Mouse (Mus musculus) bone marrow macrophage, adult 2 months (primary cell): ENCODE results near the gene Nsun2. TPM values are rescaled to one million over a fixed set of nuclear protein-coding genes. Genes with fewer than 3 reads are reported as not detected.

Experiments
- H3K27ac ChIP-seq: 2 replicates; pipeline ENCODE4 v1.5.1; 2012; ENCODE audit warnings: low read depth, low read length; ENCODE audit not compliant: insufficient read depth
- H3K4me1 ChIP-seq: 2 replicates; pipeline ENCODE4 v1.6.1; 2012; ENCODE audit warnings: low read length; ENCODE audit not compliant: control insufficient read depth, insufficient read depth
- H3K4me3 ChIP-seq: 2 replicates; pipeline ENCODE4 v1.5.1; 2012; ENCODE audit warnings: mild to moderate bottlenecking, low read length, moderate library complexity; ENCODE audit not compliant: insufficient read depth
- CTCF ChIP-seq: IDR thresholded peaks from 2 replicates; pipeline ENCODE4 v1.5.1; 2012; ENCODE audit warnings: low read depth, mild to moderate bottlenecking, low read length, moderate library complexity
- POLR2A ChIP-seq: IDR thresholded peaks from 2 replicates; pipeline ENCODE4 v1.6.1; 2012; ENCODE audit warnings: mild to moderate bottlenecking, low read depth, low read length, borderline replicate concordance
- polyA plus RNA-seq: library from polyadenylated mRNA; stranded (reverse); fragments of >200 nt; gene quantifications from 2 replicates; pipeline ENCODE4 v1.2.4, GENCODE M21; 2012; ENCODE audit not compliant: missing spikeins, insufficient read depth, insufficient read length

Nsun2 gene
- polyA plus RNA-seq, 1 experiment, result 33.6 TPM

GRCm38 (mm10) chr13:69601321-69601720, 67.8 kb downstream of the Nsun2 start:
- no peak overlapping the region for H3K27ac ChIP-seq
- no peaks in the 10 kb centered on the region for H3K4me1 ChIP-seq
- no peak overlapping the region for H3K4me3 ChIP-seq
- TF ChIP-seq POLR2A, result no peak
- no peak for TF ChIP-seq CTCF

- TF ChIP-seq POLR2A (no peak), CTCF (no peak)
- Histone ChIP-seq H3K4me1 (no peaks in the 10 kb centered on the region), H3K27ac (no peak overlapping the region), H3K4me3 (no peak overlapping the region)
These were observed 71.1 kb downstream of the Nsun2 start for GRCm38 (mm10) chr13:69604670-69605069.

- TF ChIP-seq POLR2A, result no peak
- TF ChIP-seq CTCF, result no peak
- Histone ChIP-seq H3K4me3 (no peak overlapping the region), H3K27ac (no peak overlapping the region), H3K4me1 (peaks cover 9% of the 10 kb centered on the region; the same call in 1 of the 2 replicates)
These were observed 75.2 kb downstream of the Nsun2 start for GRCm38 (mm10) chr13:69608734-69609133.

GRCm38 (mm10) chr13:69610751-69611397, 77.3 kb downstream of the Nsun2 start:
- no peak overlapping the region for H3K27ac ChIP-seq
- H3K4me3 ChIP-seq, result peak overlapping the region; percentile 79
- TF ChIP-seq POLR2A, result no peak
- no peak for TF ChIP-seq CTCF
- peaks cover 10% of the 10 kb centered on the region; the same call in 1 of the 2 replicates for H3K4me1 ChIP-seq

GRCm38 (mm10) chr13:69611398-69612174, 78.0 kb downstream of the Nsun2 start, which contains the start of gene Srd5a1:
Gene Srd5a1 (minus strand): TSS chr13:69611442.
- peak within 1 kb of the TSS; percentile 99 for H3K4me3 ChIP-seq
- TF ChIP-seq POLR2A (no peak), CTCF (no peak)
- H3K4me1 ChIP-seq, result peaks cover 10% of the 10 kb centered on the region; the same call in 1 of the 2 replicates
- peak within 1 kb of the TSS; percentile 77 for H3K27ac ChIP-seq

- peaks cover 10% of the 10 kb centered on the region; the same call in 1 of the 2 replicates for H3K4me1 ChIP-seq
- H3K27ac ChIP-seq, result peak overlapping the region; percentile 6; the same call in 1 of the 2 replicates
- peak overlapping the region; percentile 99 for H3K4me3 ChIP-seq
- no peak for TF ChIP-seq CTCF
- TF ChIP-seq POLR2A, result no peak
These were observed 78.6 kb downstream of the Nsun2 start for GRCm38 (mm10) chr13:69612175-69612544.

GRCm38 (mm10) chr13:69616716-69617115, 83.2 kb downstream of the Nsun2 start:
- Histone ChIP-seq H3K4me3 (no peak overlapping the region), H3K27ac (no peak overlapping the region), H3K4me1 (peaks cover 8% of the 10 kb centered on the region; the same call in 1 of the 2 replicates)
- no peak for TF ChIP-seq CTCF
- no peak for TF ChIP-seq POLR2A

- H3K4me1 ChIP-seq, result peaks cover 3% of the 10 kb centered on the region; the same call in 1 of the 2 replicates
- no peak overlapping the region for H3K4me3 ChIP-seq
- no peak overlapping the region for H3K27ac ChIP-seq
- TF ChIP-seq POLR2A (no peak), CTCF (no peak)
These were observed 90.3 kb downstream of the Nsun2 start for GRCm38 (mm10) chr13:69623843-69624242.

GRCm38 (mm10) chr13:69624510-69624909, 91.0 kb downstream of the Nsun2 start:
- no peak overlapping the region for H3K4me3 ChIP-seq
- H3K27ac ChIP-seq, result no peak overlapping the region
- TF ChIP-seq CTCF (no peak), POLR2A (no peak)
- peaks cover 3% of the 10 kb centered on the region; the same call in 1 of the 2 replicates for H3K4me1 ChIP-seq

GRCm38 (mm10) chr13:69627941-69628340, 94.4 kb downstream of the Nsun2 start:
- TF ChIP-seq POLR2A (no peak), CTCF (no peak)
- H3K27ac ChIP-seq, result no peak overlapping the region
- no peak overlapping the region for H3K4me3 ChIP-seq
- H3K4me1 ChIP-seq, result peaks cover 3% of the 10 kb centered on the region; the same call in 1 of the 2 replicates
